ENCODE assay signal across 18 mouse cellular contexts in the genomic region with DNA sequence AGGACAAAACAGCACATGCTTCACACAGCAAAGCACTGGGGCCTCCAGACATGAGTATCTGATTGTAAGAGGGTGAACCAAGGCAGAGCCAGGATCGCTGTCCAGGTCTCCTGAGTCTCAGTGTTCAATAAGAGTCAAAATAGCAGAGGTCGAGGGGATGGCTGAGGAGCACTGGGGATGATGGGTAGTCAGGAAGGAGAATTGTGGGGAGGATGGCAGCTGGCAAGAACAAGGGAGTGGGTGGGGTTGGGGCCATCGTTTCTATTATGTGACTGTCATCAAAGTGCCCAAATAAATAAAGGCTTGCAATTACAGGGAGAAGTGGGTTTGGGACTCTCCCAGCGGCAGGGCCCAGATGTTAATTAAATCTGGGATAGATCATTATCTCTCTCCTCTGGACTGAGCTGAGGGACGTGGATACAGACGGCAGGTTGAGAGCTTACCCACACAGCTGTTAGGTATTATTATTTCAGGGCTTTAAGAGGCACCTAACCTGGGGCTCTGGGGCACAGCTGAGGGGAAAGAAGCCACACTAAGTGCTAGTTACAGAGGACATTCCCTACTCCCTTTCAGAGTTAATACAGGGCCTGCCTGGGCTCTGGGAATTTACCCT. TPM values are rescaled to one million over a fixed set of nuclear protein-coding genes. Genes with fewer than 3 reads are reported as not detected.
DNase-seq lines count a peak whose midpoint lies in the region; ATAC-seq and TF ChIP-seq lines count a peak whose summit lies in the region.
"Had no signal": no experiment of that assay in that cellular context is flagged by ENCODE, and none has a peak within 500 bp of the region (broad histone marks: within the 10 kb centered on the region; RNA-seq: fewer than 3 reads in every experiment).

No protein-coding gene starts in this region.

- H3K4me2 ChIP-seq in forebrain, embryonic 12.5 days, result no peak overlapping the region
- no peak overlapping the region for H3K4me2 ChIP-seq in neural tube, embryonic 12.5 days (replicated peaks)
- H3K4me2 ChIP-seq in neural tube, embryonic 15.5 days, result no peak overlapping the region
- no peak overlapping the region for H3K4me2 ChIP-seq in forebrain, postnatal 0 days (ENCODE audit: low read depth)
- H3K4me2 ChIP-seq: heart, embryonic 15.5 days; intestine, embryonic 15.5 days had no signal

- DNase-seq in forebrain, embryonic 10.5 days (ENCODE audit: extremely low spot score, low spot score), result no peak
- DNase-seq in forebrain, postnatal 0 days, result no peak
- no peak for DNase-seq in adrenal gland, postnatal 36 days
- no peak for DNase-seq in cerebellum, postnatal 4 days (ENCODE audit: low spot score in 2 of 2)
- DNase-seq in kidney, adult 18-20 months, result no peak
- DNase-seq: cerebellum, adult 9-11 months; embryo, embryonic 11 days; gastrocnemius, postnatal 14 days; heart, postnatal 4 days; left cerebral cortex, postnatal 4 days; liver; thymus, postnatal 14 days had no signal

- ATAC-seq in forebrain, embryonic 12.5 days (ENCODE audit: low FRiP score), result no peak; the same call in 1 of the 2 replicates
- peak; percentile 50; the same call in 1 of the 2 replicates for ATAC-seq in neural tube, embryonic 12.5 days (ENCODE audit: low FRiP score, low read depth)
- ATAC-seq in neural tube, embryonic 15.5 days (ENCODE audit: low FRiP score), result no peak
- peak; percentile 53 for ATAC-seq in forebrain, postnatal 0 days
- ATAC-seq: intestine, embryonic 15.5 days; lung, postnatal 0 days had no signal

- peaks cover 17% of the 10 kb centered on the region for H3K4me1 ChIP-seq in forebrain, embryonic 10.5 days
- H3K4me1 ChIP-seq in forebrain, embryonic 12.5 days, result peaks cover 12% of the 10 kb centered on the region
- H3K4me1 ChIP-seq in neural tube, embryonic 12.5 days, result peaks cover 10% of the 10 kb centered on the region; the same call in 1 of the 2 replicates
- peaks cover 9% of the 10 kb centered on the region; the same call in 1 of the 2 replicates for H3K4me1 ChIP-seq in neural tube, embryonic 15.5 days
- no peaks in the 10 kb centered on the region for H3K4me1 ChIP-seq in forebrain, postnatal 0 days (ENCODE audit: insufficient read depth)
- H3K4me1 ChIP-seq: heart, embryonic 15.5 days; intestine, embryonic 15.5 days had no signal

- H3K9me3 ChIP-seq in forebrain, embryonic 10.5 days, result no peaks in the 10 kb centered on the region
- H3K9me3 ChIP-seq in forebrain, embryonic 12.5 days, result no peaks in the 10 kb centered on the region
- H3K9me3 ChIP-seq in neural tube, embryonic 12.5 days, result no peaks in the 10 kb centered on the region
- no peaks in the 10 kb centered on the region for H3K9me3 ChIP-seq in neural tube, embryonic 15.5 days (replicated peaks)
- H3K9me3 ChIP-seq in forebrain, postnatal 0 days (ENCODE audit: low read length), result no peaks in the 10 kb centered on the region
- H3K9me3 ChIP-seq: heart, embryonic 15.5 days; intestine, embryonic 15.5 days had no signal

- WGBS in forebrain, embryonic 10.5 days, result 22% methylated on average over 6 of the region's 6 CpGs
- WGBS in forebrain, embryonic 12.5 days, result 16% methylated on average over 6 of the region's 6 CpGs
- 7% methylated on average over 6 of the region's 6 CpGs for WGBS in neural tube, embryonic 12.5 days
- 16% methylated on average over 6 of the region's 6 CpGs for WGBS in neural tube, embryonic 15.5 days
- 13% methylated on average over 6 of the region's 6 CpGs for WGBS in forebrain, postnatal 0 days

- TF ChIP-seq CTCF in forebrain, postnatal 0 days (IDR thresholded peaks at IDR 0.05; ENCODE audit: low read depth), result no peak

- no peaks in the 10 kb centered on the region for H3K27me3 ChIP-seq in forebrain, embryonic 10.5 days (ENCODE audit: poor library complexity, severe bottlenecking)
- H3K27me3 ChIP-seq in forebrain, embryonic 12.5 days, result no peaks in the 10 kb centered on the region
- no peaks in the 10 kb centered on the region for H3K27me3 ChIP-seq in neural tube, embryonic 12.5 days (replicated peaks)
- H3K27me3 ChIP-seq in neural tube, embryonic 15.5 days (replicated peaks), result no peaks in the 10 kb centered on the region
- no peaks in the 10 kb centered on the region for H3K27me3 ChIP-seq in forebrain, postnatal 0 days (ENCODE audit: insufficient read depth, low read length)
- H3K27me3 ChIP-seq: heart, embryonic 15.5 days; intestine, embryonic 15.5 days had no signal

- H3K4me3 ChIP-seq in forebrain, embryonic 10.5 days, result no peak overlapping the region
- H3K4me3 ChIP-seq in forebrain, embryonic 12.5 days (replicated peaks), result no peak overlapping the region
- H3K4me3 ChIP-seq in neural tube, embryonic 12.5 days, result no peak overlapping the region
- no peak overlapping the region for H3K4me3 ChIP-seq in neural tube, embryonic 15.5 days (replicated peaks)
- H3K4me3 ChIP-seq in forebrain, postnatal 0 days (ENCODE audit: low read depth, low read length), result no peak overlapping the region
- H3K4me3 ChIP-seq: heart, embryonic 15.5 days; intestine, embryonic 15.5 days had no signal

- H3K9ac ChIP-seq in forebrain, embryonic 12.5 days, result no peak overlapping the region
- H3K9ac ChIP-seq in neural tube, embryonic 12.5 days, result no peak overlapping the region
- H3K9ac ChIP-seq in neural tube, embryonic 15.5 days (replicated peaks), result no peak overlapping the region
- no peak overlapping the region for H3K9ac ChIP-seq in forebrain, postnatal 0 days
- H3K9ac ChIP-seq: heart, embryonic 15.5 days; intestine, embryonic 15.5 days had no signal

- H3K36me3 ChIP-seq in forebrain, embryonic 10.5 days (replicated peaks), result no peaks in the 10 kb centered on the region
- no peaks in the 10 kb centered on the region for H3K36me3 ChIP-seq in forebrain, embryonic 12.5 days (replicated peaks)
- no peaks in the 10 kb centered on the region for H3K36me3 ChIP-seq in neural tube, embryonic 12.5 days
- no peaks in the 10 kb centered on the region for H3K36me3 ChIP-seq in neural tube, embryonic 15.5 days
- H3K36me3 ChIP-seq in forebrain, postnatal 0 days (ENCODE audit: insufficient read depth), result no peaks in the 10 kb centered on the region
- H3K36me3 ChIP-seq: heart, embryonic 15.5 days; intestine, embryonic 15.5 days had no signal

- H3K27ac ChIP-seq in forebrain, embryonic 10.5 days, result peak overlapping the region; percentile 69
- H3K27ac ChIP-seq in forebrain, embryonic 12.5 days, result no peak overlapping the region
- H3K27ac ChIP-seq in neural tube, embryonic 12.5 days, result no peak overlapping the region
- H3K27ac ChIP-seq in neural tube, embryonic 15.5 days (replicated peaks), result no peak overlapping the region
- H3K27ac ChIP-seq in forebrain, postnatal 0 days (ENCODE audit: low read depth, low read length), result no peak overlapping the region
- H3K27ac ChIP-seq: heart, embryonic 15.5 days; intestine, embryonic 15.5 days had no signal

RNA-seq across cellular contexts. Expression of gene Fam43a, which starts 15.3 kb away (rescaled TPM):
- polyA plus RNA-seq in forebrain, embryonic 10.5 days (2016; fragmentation: Nextera tagmentation; extraction: Ambion mirVana), result 13.8 and 14.7 TPM in 2 replicates
- polyA plus RNA-seq in forebrain, embryonic 12.5 days (2016; fragmentation: Nextera tagmentation; extraction: Ambion mirVana), result 11.0 and 11.4 TPM in 2 replicates
- polyA plus RNA-seq in neural tube, embryonic 12.5 days (2016; fragmentation: Nextera tagmentation; extraction: Ambion mirVana), result 20.2 and 23.2 TPM in 2 replicates
- 23.1 and 24.7 TPM in 2 replicates for polyA plus RNA-seq in neural tube, embryonic 15.5 days (2015; fragmentation: Nextera tagmentation; extraction: Ambion mirVana)
- 12.3 and 17.4 TPM in 2 replicates for total RNA-seq in forebrain, postnatal 0 days (2014; rRNA removed)
- polyA plus RNA-seq in forebrain, postnatal 0 days (2015; fragmentation: Nextera tagmentation; extraction: Ambion mirVana), result 10.0 and 10.5 TPM in 2 replicates
- total RNA-seq in adrenal gland, postnatal 36 days (2021), result 10 to 100 TPM; 23.6 to 27.5 TPM

RNA-seq across cellular contexts. Expression of gene Lsg1, which starts 27.4 kb away (rescaled TPM):
- 86.6 and 87.4 TPM in 2 replicates for polyA plus RNA-seq in forebrain, embryonic 10.5 days (2016; fragmentation: Nextera tagmentation; extraction: Ambion mirVana)
- polyA plus RNA-seq in forebrain, embryonic 12.5 days (2016; fragmentation: Nextera tagmentation; extraction: Ambion mirVana), result 79.6 and 85.9 TPM in 2 replicates
- 72.8 and 73.6 TPM in 2 replicates for polyA plus RNA-seq in neural tube, embryonic 12.5 days (2016; fragmentation: Nextera tagmentation; extraction: Ambion mirVana)
- polyA plus RNA-seq in neural tube, embryonic 15.5 days (2015; fragmentation: Nextera tagmentation; extraction: Ambion mirVana), result 44.1 and 50.9 TPM in 2 replicates
- 20.4 and 27.7 TPM in 2 replicates for total RNA-seq in forebrain, postnatal 0 days (2014; rRNA removed)
- polyA plus RNA-seq in forebrain, postnatal 0 days (2015; fragmentation: Nextera tagmentation; extraction: Ambion mirVana), result 40.8 and 41.4 TPM in 2 replicates
- total RNA-seq in adrenal gland, postnatal 36 days (2021), result 10 to 100 TPM; 36.7 to 37.2 TPM

Comparison
In these comparisons a context has a peak if more than half of its experiments do, and no peak if none do; other contexts are left out.
1. ATAC-seq: peak in neural tube, embryonic 12.5 days (single experiment) and forebrain, postnatal 0 days (single experiment); none in forebrain, embryonic 12.5 days (single experiment) and neural tube, embryonic 15.5 days (single experiment).